Mouse (Mus musculus) E14TG2a.4 (cell line): ENCODE data around the gene Iqgap2.

Experiments
- CTCF ChIP-seq: conservative IDR thresholded peaks from 2 replicates; pipeline ENCODE4 v1.5.1; 2014; ENCODE audit warnings: low read length
- NANOG ChIP-seq: IDR thresholded peaks from 2 replicates; pipeline ENCODE4 v1.6.1; 2014; ENCODE audit warnings: borderline replicate concordance, low read length, mixed read lengths
- POU5F1 ChIP-seq: IDR thresholded peaks from 2 replicates; pipeline ENCODE4 v1.6.1; 2014; ENCODE audit warnings: low read length, borderline replicate concordance

DNA sequence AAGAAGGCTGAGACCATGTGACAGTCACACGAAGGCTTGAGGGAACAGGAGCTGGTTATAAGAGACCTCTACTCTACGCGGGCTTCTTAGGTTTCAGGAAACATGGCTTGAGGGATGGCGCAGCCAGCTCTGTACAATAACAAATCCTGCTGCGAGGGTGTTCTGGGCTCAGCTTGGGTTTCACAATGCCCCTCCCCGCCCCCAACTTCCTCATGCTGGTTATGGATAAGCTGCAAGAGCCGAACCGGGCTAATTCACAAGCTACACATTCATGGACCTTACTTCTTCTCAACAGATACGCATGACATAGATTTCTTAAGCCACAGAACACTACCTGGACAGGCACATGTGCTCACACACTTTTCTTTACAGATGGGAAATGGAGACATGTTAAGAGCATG is 113.0 kb downstream of the Iqgap2 start:
- TF ChIP-seq CTCF = no peak
- no peak for TF ChIP-seq POU5F1
- TF ChIP-seq NANOG = no peak
